Mouse (Mus musculus) G1E (cell line): ENCODE measurements at regions not wholly inside any gene's neighbourhood (a gene's known extent, or its start where the extent isn't known, plus 50 kb on each side); places are given as distances from the start of the nearest gene placed in this dataset.
"Not testable (repeated sequence)": the region's sequence is repeated elsewhere in the genome, so short reads cannot be mapped to it uniquely, and the experiment has no call there.

ENCODE experiments used
- ATAC-seq: 2 replicates; pipeline ENCODE4 v1.8.0; 2016; ENCODE audit warnings: mild to moderate bottlenecking; ENCODE audit not compliant: insufficient number of reproducible peaks, poor library complexity, low FRiP score, severe bottlenecking; ENCODE audit errors: extremely low read depth
- DNase-seq: peaks from one replicate; pipeline ENCODE4 v3.0.0; 2012; ENCODE audit warnings: low spot score
- H3K27me3 ChIP-seq: 2 replicates; pipeline ENCODE4 v1.6.1; 2012; ENCODE audit warnings: mild to moderate bottlenecking, low read length, inconsistent platforms; ENCODE audit not compliant: insufficient read depth
- H3K36me3 ChIP-seq: replicated peaks from 2 replicates; pipeline ENCODE3; 2012; ENCODE audit warnings: mild to moderate bottlenecking, inconsistent platforms
- H3K4me1 ChIP-seq: 2 replicates; pipeline ENCODE4 v1.6.1; 2012; ENCODE audit warnings: low read depth, low read length, inconsistent platforms, mixed read lengths; ENCODE audit not compliant: insufficient read depth
- H3K4me3 ChIP-seq: 2 replicates; pipeline ENCODE4 v1.5.1; 2012; ENCODE audit warnings: low read depth, mild to moderate bottlenecking, inconsistent platforms, low read length, moderate library complexity, mixed read lengths
- H3K9me3 ChIP-seq: replicated peaks from 2 replicates; pipeline ENCODE4 v1.6.1; 2012; ENCODE audit warnings: inconsistent platforms
- CTCF ChIP-seq: IDR thresholded peaks from 2 replicates; pipeline ENCODE4 v1.5.1; 2012; ENCODE audit warnings: low read depth, low read length, inconsistent platforms, mixed read lengths
- GATA1 ChIP-seq: IDR thresholded peaks from 2 replicates; pipeline ENCODE4 v1.6.1; 2012; ENCODE audit warnings: borderline replicate concordance, low read length, inconsistent platforms, mixed read lengths
- GATA2 ChIP-seq: IDR thresholded peaks from 2 replicates; pipeline ENCODE4 v1.6.1; 2012; ENCODE audit warnings: low read depth, low read length, inconsistent platforms, borderline replicate concordance
- POLR2AphosphoS5 ChIP-seq: IDR thresholded peaks from 2 replicates; pipeline ENCODE4 v1.6.1; 2012; ENCODE audit warnings: low read depth, low read length, inconsistent platforms; ENCODE audit not compliant: insufficient replicate concordance
- TAL1 ChIP-seq: conservative IDR thresholded peaks from 2 replicates; pipeline ENCODE4 v1.6.1; 2012; ENCODE audit warnings: low read depth, low read length, inconsistent platforms, mixed read lengths

- TF ChIP-seq TAL1 (no peak), GATA1 (no peak), CTCF (no peak), POLR2AphosphoS5 (no peak), GATA2 (no peak)
- Histone ChIP-seq H3K9me3 (no peaks in the 10 kb centered on the region), H3K27me3 (no peaks in the 10 kb centered on the region), H3K4me3 (no peak overlapping the region), H3K4me1 (no peaks in the 10 kb centered on the region), H3K36me3 (no peaks in the 10 kb centered on the region)
- ATAC-seq (no peak), DNase-seq (no peak)
Observed at GRCm38 (mm10) chr14:53750703-53751441, 503.0 kb downstream of the Dad1 start.

- not testable (repeated sequence) for ATAC-seq, DNase-seq, H3K27me3 ChIP-seq, H3K4me3 ChIP-seq, H3K4me1 ChIP-seq, H3K36me3 ChIP-seq, H3K9me3 ChIP-seq
Observed at GRCm38 (mm10) chr14:53743552-53743951, 510.4 kb downstream of the Dad1 start.

- not testable (repeated sequence) for ATAC-seq, H3K9me3 ChIP-seq, H3K4me3 ChIP-seq, DNase-seq, H3K36me3 ChIP-seq, H3K27me3 ChIP-seq, H3K4me1 ChIP-seq
Observed at GRCm38 (mm10) chr14:53742864-53743263, 511.0 kb downstream of the Dad1 start.

- not testable (repeated sequence) for H3K4me1 ChIP-seq, H3K36me3 ChIP-seq, DNase-seq, ATAC-seq, H3K9me3 ChIP-seq, H3K4me3 ChIP-seq, H3K27me3 ChIP-seq
Observed at GRCm38 (mm10) chr14:53741246-53741645, 512.7 kb downstream of the Dad1 start.

GRCm38 (mm10) chr14:53737962-53738361 is 515.9 kb downstream of the Dad1 start:
- H3K4me1 ChIP-seq, H3K27me3 ChIP-seq, ATAC-seq, H3K4me3 ChIP-seq, H3K36me3 ChIP-seq, H3K9me3 ChIP-seq, DNase-seq: not testable (repeated sequence)

GRCm38 (mm10) chr14:53736274-53736673 is 517.6 kb downstream of the Dad1 start:
- not testable (repeated sequence) for DNase-seq, H3K36me3 ChIP-seq, H3K4me3 ChIP-seq, H3K27me3 ChIP-seq, H3K9me3 ChIP-seq, H3K4me1 ChIP-seq, ATAC-seq

GRCm38 (mm10) chr14:53731600-53731999 is 522.3 kb downstream of the Dad1 start:
- H3K4me3 ChIP-seq, DNase-seq, ATAC-seq, H3K9me3 ChIP-seq, H3K4me1 ChIP-seq, H3K27me3 ChIP-seq, H3K36me3 ChIP-seq: not testable (repeated sequence)

- H3K4me3 ChIP-seq, H3K36me3 ChIP-seq, ATAC-seq, H3K27me3 ChIP-seq, DNase-seq, H3K9me3 ChIP-seq, H3K4me1 ChIP-seq: not testable (repeated sequence)
Observed at GRCm38 (mm10) chr14:53729877-53730276, 524.0 kb downstream of the Dad1 start.

GRCm38 (mm10) chr14:53729149-53729548 is 524.8 kb downstream of the Dad1 start:
- not testable (repeated sequence) for H3K4me1 ChIP-seq, DNase-seq, H3K36me3 ChIP-seq, ATAC-seq, H3K9me3 ChIP-seq, H3K27me3 ChIP-seq, H3K4me3 ChIP-seq

- not testable (repeated sequence) for H3K9me3 ChIP-seq, H3K36me3 ChIP-seq, ATAC-seq, H3K27me3 ChIP-seq, H3K4me1 ChIP-seq, H3K4me3 ChIP-seq, DNase-seq
Observed at GRCm38 (mm10) chr14:53726914-53727313, 527.0 kb downstream of the Dad1 start.

- not testable (repeated sequence) for DNase-seq, H3K4me3 ChIP-seq, H3K9me3 ChIP-seq, ATAC-seq, H3K36me3 ChIP-seq, H3K27me3 ChIP-seq, H3K4me1 ChIP-seq
Observed at GRCm38 (mm10) chr14:53723611-53724010, 530.3 kb downstream of the Dad1 start.
